Mouse (Mus musculus) ovary, postnatal 14 days (tissue): Measurements from ENCODE around the gene Mtif3.

Experiments
- DNase-seq: peaks from one replicate; pipeline ENCODE4 v3.0.0; 2022; ENCODE audit warnings: low spot score

Mtif3 gene

DNA sequence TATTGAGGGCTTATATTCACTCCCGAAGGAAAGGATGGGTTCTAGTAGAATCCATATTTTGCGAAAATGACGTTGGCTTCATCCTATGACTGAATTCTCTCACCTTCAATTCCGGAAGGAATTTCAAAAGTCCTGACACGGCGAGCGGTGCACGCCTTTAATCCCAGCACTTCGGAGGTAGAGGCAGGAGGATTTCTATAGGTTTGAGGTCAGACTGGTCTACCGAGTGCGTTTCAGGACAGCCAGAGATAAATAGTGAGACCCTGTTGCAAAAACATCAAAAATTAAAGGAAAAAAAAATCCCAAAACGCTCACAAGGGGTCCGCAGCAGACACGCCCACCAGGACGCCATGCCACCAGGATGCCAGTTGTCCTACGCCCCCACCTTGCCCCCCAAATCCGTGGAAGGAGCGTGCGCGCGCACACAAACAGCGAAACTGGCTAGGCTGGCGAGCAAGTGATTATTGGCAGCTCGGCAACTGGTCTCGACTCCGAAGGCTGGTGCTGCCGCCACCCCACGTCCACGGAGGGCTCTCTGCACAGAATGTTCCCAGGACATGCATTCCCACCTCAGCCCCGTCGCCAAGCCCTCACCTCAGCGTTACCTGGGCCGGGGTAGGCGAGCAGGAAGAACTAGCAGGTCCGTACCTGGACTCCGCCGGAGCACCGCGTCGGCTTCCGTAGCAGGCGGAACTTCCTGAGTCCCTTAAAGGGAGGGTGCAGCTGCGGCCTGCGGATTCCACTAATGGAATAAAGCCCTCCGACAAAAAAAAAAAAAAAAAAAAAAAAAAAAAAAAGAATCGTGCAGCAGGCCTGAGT, at the start of gene Mtif3:
Gene Mtif3, minus strand, starts transcription at position 683 of the 819 bp plus-strand sequence.
- DNase-seq, result peak; percentile 65

DNA sequence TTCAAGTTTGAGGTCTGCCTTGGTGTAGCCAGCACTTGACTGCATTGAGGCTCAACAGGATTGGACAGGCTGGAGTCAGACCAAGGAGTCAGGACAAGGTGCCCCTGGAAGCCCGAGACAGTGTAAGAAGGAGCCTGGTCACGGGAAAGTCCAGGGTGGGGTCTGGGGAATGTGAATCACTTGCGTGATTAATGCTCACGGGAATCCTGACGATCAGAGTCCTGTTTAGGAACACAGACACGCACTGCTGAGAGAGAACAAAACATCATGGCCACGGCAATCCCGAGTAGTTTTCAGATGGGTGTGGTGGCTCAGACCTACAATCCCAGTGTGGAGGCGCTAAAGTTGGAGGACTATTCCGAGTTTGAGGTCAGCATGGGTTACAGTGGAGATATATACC, 47.7 kb upstream of the Mtif3 start:
- DNase-seq, result no peak

- no peak for DNase-seq
Observed at GRCm38 (mm10) chr5:147003303-147003702, 39.7 kb upstream of the Mtif3 start.

- no peak for DNase-seq
Observed at GRCm38 (mm10) chr5:147001312-147001711, 37.7 kb upstream of the Mtif3 start.

- DNase-seq, result no peak
Observed at GRCm38 (mm10) chr5:146998802-146999201, 35.2 kb upstream of the Mtif3 start.

DNA sequence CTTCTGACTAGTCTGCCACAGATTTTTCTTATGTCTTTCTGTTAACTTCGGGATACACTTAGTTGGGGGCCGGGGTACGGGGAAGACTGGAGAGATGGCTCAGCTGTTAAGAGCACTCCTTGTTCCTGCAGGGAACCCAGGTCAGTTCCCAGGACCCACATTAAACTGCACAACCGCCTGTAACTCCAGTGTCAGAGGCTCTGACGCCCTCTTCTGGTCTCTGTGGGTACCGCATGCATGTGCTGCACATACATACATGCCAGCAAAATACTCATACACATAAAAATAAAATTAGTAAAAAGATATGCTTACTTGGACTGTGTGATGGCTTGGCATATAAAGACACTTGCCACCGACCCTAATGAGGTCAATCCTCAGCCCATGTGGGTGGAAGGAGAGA, 33.2 kb upstream of the Mtif3 start:
- no peak for DNase-seq

GRCm38 (mm10) chr5:146994973-146995372, 31.4 kb upstream of the Mtif3 start:
- DNase-seq, result no peak

DNA sequence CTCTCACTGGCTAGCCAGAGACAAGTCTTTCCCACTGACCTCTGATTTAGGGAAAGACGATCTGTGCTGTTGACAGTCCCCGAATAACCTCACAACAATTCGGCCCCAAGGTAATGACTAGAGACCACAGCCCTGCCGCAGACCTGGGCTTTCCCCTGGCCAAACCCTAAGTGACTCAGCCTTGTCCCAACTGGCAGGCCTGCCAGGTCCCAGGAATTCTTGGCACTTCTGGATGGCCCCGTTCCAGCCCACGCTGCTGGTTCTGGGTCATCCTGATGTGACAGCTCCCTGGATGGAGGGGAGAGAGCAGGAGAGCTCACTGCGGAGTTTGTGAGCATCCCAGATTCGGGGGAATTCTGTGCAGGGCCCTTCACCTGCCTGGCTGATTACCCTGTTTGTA, 29.9 kb upstream of the Mtif3 start:
- DNase-seq, result no peak

- no peak for DNase-seq
Observed at GRCm38 (mm10) chr5:146989051-146989450, 25.5 kb upstream of the Mtif3 start.

GRCm38 (mm10) chr5:146987588-146987987, 24.0 kb upstream of the Mtif3 start:
- DNase-seq, result no peak

- no peak for DNase-seq
Observed at GRCm38 (mm10) chr5:146985725-146986433, 22.3 kb upstream of the Mtif3 start.

GRCm38 (mm10) chr5:146983216-146983615, 19.6 kb upstream of the Mtif3 start:
- DNase-seq, result peak; percentile 64

GRCm38 (mm10) chr5:146981376-146981775, 17.8 kb upstream of the Mtif3 start:
- no peak for DNase-seq

- no peak for DNase-seq
Observed at GRCm38 (mm10) chr5:146974781-146975123, 11.2 kb upstream of the Mtif3 start.

- DNase-seq, result no peak
Observed at GRCm38 (mm10) chr5:146973858-146974780, 10.5 kb upstream of the Mtif3 start.

- no peak for DNase-seq
Observed at GRCm38 (mm10) chr5:146973353-146973752, 9.8 kb upstream of the Mtif3 start.

GRCm38 (mm10) chr5:146971776-146972561, 8.4 kb upstream of the Mtif3 start:
- DNase-seq, result no peak

DNA sequence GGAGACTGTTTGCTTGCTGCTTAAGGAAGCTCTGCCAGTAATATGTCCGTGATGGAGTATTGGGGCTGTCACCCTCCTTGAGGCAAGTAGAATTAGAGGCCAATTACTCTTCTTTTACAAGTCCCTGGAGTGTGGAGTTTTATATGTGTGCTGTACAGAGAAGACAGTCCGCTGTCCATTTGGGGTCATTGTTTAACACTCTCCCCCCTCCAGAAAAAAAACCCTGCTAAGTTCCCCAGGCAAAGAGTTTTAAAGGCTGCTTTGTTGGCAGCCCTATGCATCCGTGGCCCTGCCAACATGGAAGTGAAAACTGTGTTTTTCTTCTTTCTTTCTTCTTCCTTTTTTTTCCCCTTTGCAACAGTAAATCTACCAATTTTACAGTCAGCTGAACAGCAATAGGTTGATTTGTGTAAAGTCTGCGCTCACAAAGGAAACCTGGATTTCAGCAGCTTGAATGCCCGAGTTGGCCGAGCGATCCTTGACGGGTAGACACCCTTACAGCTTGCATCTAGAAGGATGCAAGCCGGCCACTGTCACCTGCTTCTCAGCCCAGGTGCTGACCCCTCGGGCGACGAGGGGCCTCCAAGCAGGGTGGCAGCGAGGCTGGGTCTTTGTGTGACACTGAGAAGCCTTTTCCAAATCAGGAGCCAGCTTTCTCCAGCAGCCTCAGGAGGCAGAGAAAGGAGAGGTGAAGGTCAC, 5.2 kb upstream of the Mtif3 start:
- no peak for DNase-seq

- DNase-seq, result no peak
Observed at GRCm38 (mm10) chr5:146963937-146964278, 308 bp upstream of the Mtif3 start.

GRCm38 (mm10) chr5:146956678-146957077, 6.9 kb downstream of the Mtif3 start:
- DNase-seq, result no peak

- no peak for DNase-seq
Observed at GRCm38 (mm10) chr5:146955651-146956050, 7.9 kb downstream of the Mtif3 start.
